14 mouse cellular contexts compared by ENCODE assay signal in genomic region chr13:45528787-45529186, GRCm38 (mm10). TPM values are rescaled to one million over a fixed set of nuclear protein-coding genes. Genes with fewer than 3 reads are reported as not detected.
DNase-seq lines count a peak whose midpoint lies in the region; ATAC-seq and TF ChIP-seq lines count a peak whose summit lies in the region.
"Had no signal": no experiment of that assay in that cellular context is flagged by ENCODE, and none has a peak within 500 bp of the region (broad histone marks: within the 10 kb centered on the region; RNA-seq: fewer than 3 reads in every experiment).

No protein-coding gene starts in this region.

- no peak overlapping the region for H3K4me3 ChIP-seq in heart, embryonic 13.5 days
- no peak overlapping the region for H3K4me3 ChIP-seq in liver, embryonic 12.5 days
- H3K4me3 ChIP-seq in liver, postnatal 0 days (ENCODE audit: low read depth, low read length) = no peak overlapping the region
- H3K4me3 ChIP-seq in limb, embryonic 10.5 days = no peak overlapping the region
- H3K4me3 ChIP-seq: embryonic facial prominence, embryonic 13.5 days had no signal

- no peaks in the 10 kb centered on the region for H3K9me3 ChIP-seq in heart, embryonic 13.5 days
- H3K9me3 ChIP-seq in liver, embryonic 12.5 days (replicated peaks) = no peaks in the 10 kb centered on the region
- H3K9me3 ChIP-seq in liver, postnatal 0 days (ENCODE audit: low read length) = no peaks in the 10 kb centered on the region
- H3K9me3 ChIP-seq in limb, embryonic 10.5 days (replicated peaks) = no peaks in the 10 kb centered on the region
- H3K9me3 ChIP-seq: embryonic facial prominence, embryonic 13.5 days had no signal

- TF ChIP-seq EP300 in liver, postnatal 0 days (IDR thresholded peaks at IDR 0.05; ENCODE audit: low read depth) = no peak

- no peaks in the 10 kb centered on the region for H3K27me3 ChIP-seq in heart, embryonic 13.5 days (replicated peaks)
- no peaks in the 10 kb centered on the region for H3K27me3 ChIP-seq in liver, embryonic 12.5 days (replicated peaks)
- H3K27me3 ChIP-seq in liver, postnatal 0 days (ENCODE audit: insufficient read depth, low read length) = no peaks in the 10 kb centered on the region
- no peaks in the 10 kb centered on the region for H3K27me3 ChIP-seq in limb, embryonic 10.5 days (ENCODE audit: low read depth, poor library complexity, severe bottlenecking)
- H3K27me3 ChIP-seq: embryonic facial prominence, embryonic 13.5 days had no signal

- ATAC-seq in heart, embryonic 13.5 days (ENCODE audit: extremely low read depth, insufficient number of reproducible peaks, low FRiP score, low TSS enrichment) = no peak
- ATAC-seq in liver, embryonic 12.5 days = no peak
- ATAC-seq in liver, postnatal 0 days = no peak
- ATAC-seq: midbrain, embryonic 16.5 days had no signal

- 45% methylated on average over 4 of the region's 4 CpGs for WGBS in heart, embryonic 13.5 days
- WGBS in liver, embryonic 12.5 days (ENCODE audit: insufficient replicate concordance) = 88% methylated on average over 4 of the region's 4 CpGs
- WGBS in liver, postnatal 0 days (ENCODE audit: insufficient replicate concordance) = 81% methylated on average over 4 of the region's 4 CpGs
- WGBS in limb, embryonic 10.5 days = 89% methylated on average over 4 of the region's 4 CpGs

- peaks cover 89% of the 10 kb centered on the region for H3K4me1 ChIP-seq in heart, embryonic 13.5 days
- H3K4me1 ChIP-seq in liver, embryonic 12.5 days = peaks cover 99% of the 10 kb centered on the region
- H3K4me1 ChIP-seq in liver, postnatal 0 days (ENCODE audit: insufficient read depth) = peaks cover 42% of the 10 kb centered on the region
- H3K4me1 ChIP-seq in limb, embryonic 10.5 days = peaks cover 13% of the 10 kb centered on the region; the same call in 1 of the 2 replicates

- peak overlapping the region; percentile 20; the same call in 1 of the 2 replicates for H3K4me2 ChIP-seq in heart, embryonic 13.5 days
- no peak overlapping the region; the same call in 1 of the 2 replicates for H3K4me2 ChIP-seq in liver, embryonic 12.5 days
- H3K4me2 ChIP-seq in liver, postnatal 0 days (ENCODE audit: low read depth, low read length) = no peak overlapping the region
- H3K4me2 ChIP-seq: embryonic facial prominence, embryonic 13.5 days; hindbrain, embryonic 14.5 days had no signal

- 0 out of 2 replicates have a peak overlapping the region, but pooled peaks have one; percentile 51 for H3K9ac ChIP-seq in heart, embryonic 13.5 days
- H3K9ac ChIP-seq in liver, embryonic 12.5 days = peak overlapping the region; percentile 49
- H3K9ac ChIP-seq in liver, postnatal 0 days (replicated peaks) = no peak overlapping the region
- H3K9ac ChIP-seq: embryonic facial prominence, embryonic 13.5 days; hindbrain, embryonic 14.5 days had no signal

- no peak for DNase-seq in heart, postnatal 4 days
- DNase-seq in liver, postnatal 0 days = no peak
- peak; percentile 84 for DNase-seq in cerebellum, postnatal 10 days
- DNase-seq in limb, embryonic 10.5 days (ENCODE audit: low spot score) = no peak
- no peak for DNase-seq in lung, postnatal 36 days
- DNase-seq: gastrocnemius, postnatal 14 days; kidney, adult 8-10 months; layer of hippocampus, postnatal 36 days; right cerebral cortex, postnatal 14 days had no signal

- H3K36me3 ChIP-seq in heart, embryonic 13.5 days = peaks cover 48% of the 10 kb centered on the region
- peaks cover 86% of the 10 kb centered on the region for H3K36me3 ChIP-seq in liver, embryonic 12.5 days
- peaks cover 38% of the 10 kb centered on the region for H3K36me3 ChIP-seq in liver, postnatal 0 days (replicated peaks; ENCODE audit: insufficient read depth, low read length)
- H3K36me3 ChIP-seq in limb, embryonic 10.5 days = no peaks in the 10 kb centered on the region

- H3K27ac ChIP-seq in heart, embryonic 13.5 days (replicated peaks) = peak overlapping the region; percentile 98
- peak overlapping the region; percentile 98 for H3K27ac ChIP-seq in liver, embryonic 12.5 days
- H3K27ac ChIP-seq in liver, postnatal 0 days (ENCODE audit: low read depth) = no peak overlapping the region
- no peak overlapping the region for H3K27ac ChIP-seq in limb, embryonic 10.5 days
- H3K27ac ChIP-seq: embryonic facial prominence, embryonic 13.5 days; hindbrain, embryonic 14.5 days had no signal

- TF ChIP-seq CTCF in liver, postnatal 0 days (IDR thresholded peaks at IDR 0.05; ENCODE audit: low read depth) = no peak

RNA-seq across cellular contexts. Expression of gene Gmpr, which starts 21.5 kb away (rescaled TPM):
- polyA plus RNA-seq in heart, embryonic 13.5 days (2015; fragmentation: Nextera tagmentation; extraction: Ambion mirVana) = 179 and 199 TPM in 2 replicates
- total RNA-seq in heart, postnatal 4 days (2021) = 100 to 1,000 TPM; 161 to 187 TPM
- polyA plus RNA-seq in liver, embryonic 12.5 days (2016; fragmentation: Nextera tagmentation; extraction: Ambion mirVana) = 364 and 366 TPM in 2 replicates
- 63.6 and 75.5 TPM in 2 replicates for polyA plus RNA-seq in liver, postnatal 0 days (2015; fragmentation: Nextera tagmentation; extraction: Ambion mirVana)
- polyA plus RNA-seq in limb, embryonic 10.5 days (2016; fragmentation: Nextera tagmentation; extraction: Ambion mirVana) = 25.2 and 27.8 TPM in 2 replicates

Comparison
In these comparisons a context has a peak if more than half of its experiments do, and no peak if none do; other contexts are left out.
1. H3K27ac ChIP-seq: peak in heart, embryonic 13.5 days (single experiment) and liver, embryonic 12.5 days (single experiment); none in liver, postnatal 0 days (single experiment) and limb, embryonic 10.5 days (single experiment).
2. DNase-seq: peak in cerebellum, postnatal 10 days (2 of 2); none in heart, postnatal 4 days (single experiment), liver, postnatal 0 days (single experiment), limb, embryonic 10.5 days (single experiment) and lung, postnatal 36 days (single experiment).